Mouse (Mus musculus) kidney, postnatal 4 days (tissue): ENCODE measurements around the gene Gm21981.

Experiments used
- DNase-seq, 2 experiments: peaks; one replicate each; pipeline ENCODE4 v3.0.0; 2021; ENCODE audit warnings: mixed read lengths in 2 of 2

Gene Gm21981

GRCm38 (mm10) chr17:47702548-47703345, 8.5 kb upstream of the Gm21981 start:
- DNase-seq: no peak

- DNase-seq: no peak
These were observed 7.5 kb upstream of the Gm21981 start for GRCm38 (mm10) chr17:47701793-47702192.

- DNase-seq: no peak
These were observed 4.8 kb upstream of the Gm21981 start for GRCm38 (mm10) chr17:47699055-47699454.

DNA sequence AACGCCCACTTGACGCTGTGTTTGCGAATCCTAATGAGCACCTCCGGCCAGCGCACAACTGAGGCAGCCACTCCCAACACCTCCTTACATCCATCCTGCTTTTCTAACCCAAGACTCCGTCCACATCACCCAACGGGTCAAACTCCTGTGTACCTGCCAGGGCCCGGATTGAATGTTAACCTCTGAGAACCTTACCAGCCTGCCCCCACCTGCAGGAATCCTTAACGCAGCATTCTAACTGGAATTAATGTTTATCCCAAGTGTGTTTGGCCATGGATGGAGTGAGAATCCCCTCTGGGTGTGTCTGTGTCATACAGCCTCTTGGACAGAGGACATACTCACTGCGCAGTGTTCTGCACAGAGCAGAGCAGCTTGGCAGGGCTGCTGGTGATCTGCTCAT, 3.9 kb upstream of the Gm21981 start:
- DNase-seq: no peak

DNA sequence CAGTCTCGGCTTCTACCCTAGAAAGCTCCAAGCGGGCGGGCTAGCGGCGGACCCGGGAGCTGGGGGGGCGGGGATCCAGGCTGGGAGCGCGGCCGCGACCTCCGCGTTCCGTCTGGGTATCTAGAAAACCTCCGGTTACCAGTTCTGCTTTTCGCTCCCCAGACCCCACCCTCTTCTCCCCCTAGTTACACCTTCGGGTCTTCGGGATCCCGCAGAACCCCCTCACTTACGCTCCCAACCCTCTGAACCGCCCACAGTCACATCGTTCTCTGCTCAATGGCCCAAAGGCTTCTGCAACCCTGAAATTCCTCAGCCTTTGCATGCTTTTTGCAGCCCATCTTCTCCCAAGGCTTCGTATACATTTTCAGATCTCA, 1.1 kb upstream of the Gm21981 start:
- no peak for DNase-seq

DNA sequence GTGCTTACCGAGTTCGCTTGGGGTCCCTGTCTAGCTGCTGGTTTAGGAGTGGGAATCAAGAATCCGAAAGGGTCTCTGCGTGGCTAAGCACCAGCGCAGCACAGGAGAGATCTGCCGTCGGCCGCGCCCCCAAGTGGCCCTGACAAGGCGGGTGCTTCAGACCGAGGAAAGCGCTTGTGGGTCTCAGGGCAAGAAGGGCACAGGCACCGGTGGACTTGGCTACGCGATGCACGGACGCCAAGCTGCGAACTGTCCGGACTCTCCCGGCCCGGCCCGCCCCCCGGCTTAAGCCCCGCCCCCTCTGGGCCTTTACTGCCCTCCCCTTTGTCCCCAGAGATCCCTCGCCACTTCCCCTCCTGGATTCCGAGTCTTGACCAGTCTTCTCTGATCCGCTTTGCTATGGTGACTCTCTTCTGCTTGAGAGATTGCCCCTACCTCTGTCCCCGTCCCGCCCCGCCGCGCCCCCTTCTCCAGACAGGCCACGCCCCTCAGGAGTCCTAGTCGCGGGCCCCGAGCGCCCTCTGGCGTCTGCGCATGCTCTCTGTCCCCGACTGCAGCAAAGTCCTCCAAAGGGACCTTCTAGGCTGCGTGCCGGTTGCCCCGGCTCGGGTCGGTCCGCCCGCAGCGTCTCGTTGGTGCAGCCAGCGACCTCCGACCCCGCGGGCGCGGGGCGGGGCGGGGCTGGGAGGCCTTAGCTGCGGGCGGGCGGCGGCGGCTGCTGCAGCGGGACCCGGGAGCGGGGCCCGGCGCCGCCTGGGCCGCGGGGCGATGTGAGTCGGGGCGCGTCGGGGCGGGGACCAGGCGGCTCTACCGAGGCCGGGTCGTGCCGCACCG, 465 bp upstream of the Gm21981 start, which contains the start of gene Prickle4:
Gene Prickle4 (minus strand): TSS at position 234 of the 834 bp plus-strand sequence.
- DNase-seq: peak; percentile 99

DNA sequence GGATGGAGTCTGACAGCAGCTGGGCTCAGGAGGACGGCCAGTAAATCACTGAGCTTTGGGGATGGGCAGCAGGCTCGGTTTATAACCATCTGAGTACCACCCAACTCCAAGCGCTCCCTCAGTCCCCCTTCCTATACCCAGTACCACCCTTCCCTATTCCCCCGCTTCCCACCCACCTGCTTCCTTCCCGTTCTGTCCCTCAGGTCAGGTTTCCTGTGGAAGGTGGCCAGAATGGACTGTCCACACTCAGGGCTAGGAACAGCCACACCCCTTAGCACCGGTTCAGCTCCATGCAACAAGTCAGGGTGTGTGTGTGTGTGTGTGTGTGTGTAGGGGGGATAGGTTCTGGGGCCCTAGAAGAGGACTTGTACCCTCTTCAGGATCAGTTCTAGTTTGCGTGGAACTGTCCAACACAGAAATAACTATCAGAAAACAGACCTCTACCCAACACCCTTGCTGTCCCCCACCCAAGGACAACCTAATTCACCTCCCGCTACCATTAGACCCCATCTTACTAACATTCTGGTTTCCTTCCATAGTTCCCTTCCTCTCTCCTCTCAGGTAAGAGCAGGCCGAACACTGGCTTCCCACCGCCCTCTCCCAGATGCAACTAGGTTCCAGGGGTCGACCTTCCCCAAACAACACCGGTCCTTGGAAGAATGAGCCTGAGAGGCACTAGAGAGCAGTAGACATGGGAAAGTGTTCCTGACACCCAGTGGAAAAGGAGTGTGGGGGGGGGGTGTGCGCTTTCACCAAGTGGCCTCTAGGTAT, 399 bp downstream of the Gm21981 start:
- DNase-seq: peak; percentile 33 to 37

- DNase-seq: no peak
These were observed 2.6 kb downstream of the Gm21981 start for GRCm38 (mm10) chr17:47691650-47692049.

DNA sequence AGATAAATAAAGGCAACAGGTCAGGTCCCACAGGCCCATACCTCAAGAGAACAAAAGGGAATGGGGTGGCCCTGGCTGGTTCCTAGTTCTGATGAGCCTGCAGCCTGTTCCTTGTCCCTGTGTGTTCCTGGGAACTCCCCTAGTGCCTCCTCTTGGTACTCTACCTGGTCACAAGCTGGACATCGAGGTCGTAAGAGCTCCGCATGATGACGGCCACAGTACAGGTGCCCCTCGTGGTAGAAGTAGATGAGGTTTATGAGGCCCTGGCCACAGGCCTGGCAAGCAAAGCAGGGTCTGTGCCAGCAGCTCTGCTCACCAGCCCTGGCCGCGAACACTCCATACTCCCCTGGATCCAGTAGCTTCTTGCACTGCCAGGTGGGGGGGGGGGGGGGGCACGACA, 4.4 kb downstream of the Gm21981 start:
- DNase-seq: no peak

GRCm38 (mm10) chr17:47688608-47689575, 5.4 kb downstream of the Gm21981 start, which contains the start of gene Frs3:
TSS of gene Frs3 (plus strand) at chr17:47689030.
- peak; percentile 84 to 90 for DNase-seq

- DNase-seq: no peak
These were observed 6.0 kb downstream of the Gm21981 start, which contains the start of gene Tomm6 for GRCm38 (mm10) chr17:47688344-47688607. TSS of gene Tomm6 (minus strand) at chr17:47688386.

DNA sequence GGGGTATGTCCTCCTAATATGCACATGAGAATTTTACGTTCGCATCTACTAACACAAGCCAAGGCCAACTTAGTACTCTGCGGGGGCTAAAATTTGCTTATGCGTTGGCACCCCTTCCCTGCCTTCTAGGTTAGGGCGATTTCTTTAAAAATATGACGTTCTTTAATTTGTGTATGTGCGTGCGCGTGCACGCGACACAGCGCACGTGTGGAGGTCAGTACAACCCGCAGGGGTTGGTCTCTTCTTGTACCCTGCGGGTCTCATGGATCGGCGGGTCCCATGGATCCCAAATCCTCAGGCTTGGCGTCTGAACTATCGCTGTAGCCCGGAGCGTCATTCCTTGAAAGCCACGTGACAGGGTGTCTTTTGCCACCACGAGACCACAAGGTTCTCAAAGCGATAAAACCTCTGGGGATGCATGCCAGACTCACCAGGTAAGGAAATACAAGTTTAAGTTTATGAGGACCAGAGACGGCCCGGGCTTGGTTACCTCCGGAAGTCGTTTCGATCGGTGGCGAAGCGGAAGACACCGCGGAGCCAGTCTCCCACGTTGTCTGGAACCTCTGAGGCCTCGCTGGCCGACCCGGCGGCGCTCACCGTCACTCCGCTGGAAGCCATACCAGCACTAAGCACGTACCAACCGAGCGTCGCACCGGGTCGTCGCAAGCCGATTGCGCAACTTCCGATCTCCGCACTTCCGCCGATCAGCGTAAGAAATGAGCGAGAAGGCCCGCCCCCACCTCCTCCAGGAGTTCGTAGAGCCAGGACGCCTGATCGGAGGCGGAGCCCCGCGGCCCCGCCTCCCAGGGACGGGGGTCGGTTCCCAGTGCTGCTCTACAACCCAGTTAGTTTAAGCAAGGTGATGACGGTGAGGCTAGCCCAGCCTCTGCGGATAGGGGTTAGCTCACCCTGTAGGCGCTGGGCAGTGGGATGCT, 6.6 kb downstream of the Gm21981 start:
- DNase-seq: peak; percentile 97 to 98

- no peak for DNase-seq
These were observed 11.4 kb downstream of the Gm21981 start for GRCm38 (mm10) chr17:47682836-47683235.

- no peak for DNase-seq
These were observed 15.6 kb downstream of the Gm21981 start for GRCm38 (mm10) chr17:47678702-47679101.

- DNase-seq: no peak
These were observed 16.0 kb downstream of the Gm21981 start for GRCm38 (mm10) chr17:47678238-47678637.

- peak; percentile 86 for DNase-seq
These were observed 17.7 kb downstream of the Gm21981 start for GRCm38 (mm10) chr17:47676581-47676980.

GRCm38 (mm10) chr17:47672311-47673111, 21.7 kb downstream of the Gm21981 start:
- peak; percentile 79 to 88 for DNase-seq

GRCm38 (mm10) chr17:47671988-47672310, 22.3 kb downstream of the Gm21981 start:
- no peak for DNase-seq

DNA sequence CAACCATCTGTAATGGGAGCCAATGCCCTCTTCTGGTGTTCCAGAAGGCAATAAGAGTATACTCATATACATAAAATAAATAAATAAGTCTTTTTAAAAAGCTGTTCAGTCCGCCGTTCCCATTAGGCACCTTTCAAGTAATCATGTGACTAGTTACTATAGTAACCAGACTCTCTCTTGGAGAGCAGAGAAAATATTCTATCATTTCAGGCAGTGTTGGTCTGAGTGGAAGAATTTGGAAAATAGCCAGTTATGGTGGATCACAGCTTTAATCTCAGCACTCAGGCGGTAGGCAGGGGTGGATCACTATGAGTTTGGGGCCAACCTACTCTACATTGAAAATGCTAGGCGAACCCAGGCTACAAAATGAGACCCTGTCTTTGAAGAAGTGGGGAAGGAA, 25.1 kb downstream of the Gm21981 start:
- no peak for DNase-seq

DNA sequence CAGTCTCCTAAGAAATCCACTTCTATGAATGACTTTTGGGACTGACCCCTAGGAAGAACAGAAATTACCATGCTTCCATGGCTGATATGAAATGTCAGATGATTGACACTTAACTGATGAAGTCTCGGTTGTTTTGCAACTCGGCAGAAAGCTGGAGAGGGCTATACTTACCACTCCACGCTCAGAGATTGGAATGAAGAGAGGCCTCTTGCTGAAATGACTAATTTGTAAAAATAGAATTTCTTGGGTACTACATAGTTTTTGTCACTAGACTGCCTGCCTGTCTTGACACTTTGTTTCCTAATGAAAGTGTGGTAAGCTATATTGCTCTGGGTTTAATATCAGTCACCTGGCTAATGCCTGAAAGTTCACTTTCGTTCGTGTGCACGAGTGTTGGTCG, 29.8 kb downstream of the Gm21981 start:
- no peak for DNase-seq
